Comparison of ENCODE assay signal across 10 mouse cellular contexts in genomic region chr1:153066387-153066781, GRCm38 (mm10).
DNase-seq lines count a peak whose midpoint lies in the region; ATAC-seq and TF ChIP-seq lines count a peak whose summit lies in the region.
"Had no signal": no experiment of that assay in that cellular context is flagged by ENCODE, and none has a peak within 500 bp of the region (broad histone marks: within the 10 kb centered on the region; RNA-seq: fewer than 3 reads in every experiment).

No protein-coding gene starts in this region.

- H3K79me2 ChIP-seq in CH12.LX (replicated peaks; ENCODE audit: control insufficient read depth, extremely low read depth, insufficient read depth, poor library complexity, severe bottlenecking), result no peaks in the 10 kb centered on the region

- in situ Hi-C loops in CH12.LX (cut with MboI; ENCODE audit: low pct_ligation_motif_present, low pct_unique_long_range_greater_than_20kb, low sequenced_read_pairs), result no loop called here

- DNase-seq in kidney, postnatal 14 days, result no peak
- DNase-seq in 416B (ENCODE audit: low read depth), result peak; percentile 26
- peak; percentile 22 for DNase-seq in CH12.LX (ENCODE audit: extremely low read depth)
- no peak for DNase-seq in thymus, postnatal 14 days
- DNase-seq in B cell, adult 2 months, result no peak
- DNase-seq: thymus, adult 18-20 months had no signal

- no peak overlapping the region for H3K4me3 ChIP-seq in kidney, embryonic 15.5 days (replicated peaks)
- H3K4me3 ChIP-seq in CH12.LX (replicated peaks in 1 of 3; ENCODE audit: low read depth in 2 of 3, low read length in 2 of 3, poor library complexity in 1 of 3), result no peak overlapping the region
- H3K4me3 ChIP-seq: heart, embryonic 13.5 days; myocyte had no signal

- peak; percentile 1 for TF ChIP-seq RAD21 in CH12.LX (IDR thresholded peaks at IDR 0.05; ENCODE audit: low read depth, low read length)

- H3K27ac ChIP-seq in kidney, embryonic 15.5 days, result peak overlapping the region; percentile 7; the same call in 1 of the 2 replicates
- no peak overlapping the region for H3K27ac ChIP-seq in CH12.LX (ENCODE audit: insufficient read depth, low read depth)
- H3K27ac ChIP-seq: heart, embryonic 13.5 days had no signal

- no peak overlapping the region for H3K9ac ChIP-seq in kidney, embryonic 15.5 days
- H3K9ac ChIP-seq in CH12.LX (ENCODE audit: insufficient read depth, low read depth), result no peak overlapping the region
- H3K9ac ChIP-seq: heart, embryonic 13.5 days had no signal

- ATAC-seq in kidney, embryonic 15.5 days (replicated peaks; ENCODE audit: low FRiP score), result no peak
- ATAC-seq in megakaryocyte, adult 5-6 weeks (ENCODE audit: poor library complexity, severe bottlenecking), result 0 out of 2 replicates have a peak, but pooled peaks have one; percentile 10

- no peak for TF ChIP-seq EP300 in CH12.LX (IDR thresholded peaks at IDR 0.05; ENCODE audit: low read length)

- H3K4me1 ChIP-seq in kidney, embryonic 15.5 days, result peaks cover 13% of the 10 kb centered on the region
- no peaks in the 10 kb centered on the region for H3K4me1 ChIP-seq in CH12.LX (ENCODE audit: control insufficient read depth in 1 of 2, insufficient read depth in 2 of 2)

- dilution Hi-C loops in CH12.LX (cut with MboI; ENCODE audit: extremely low pct_ligation_motif_present, extremely low pct_unique_long_range_greater_than_20kb, low sequenced_read_pairs), result no loop called here

- H3K4me2 ChIP-seq in kidney, embryonic 15.5 days, result no peak overlapping the region
- no peak overlapping the region for H3K4me2 ChIP-seq in CH12.LX (ENCODE audit: insufficient read depth, low read depth, poor library complexity, severe bottlenecking)
- H3K4me2 ChIP-seq: heart, embryonic 13.5 days had no signal

- H3K9me3 ChIP-seq in kidney, embryonic 15.5 days (replicated peaks), result no peaks in the 10 kb centered on the region
- H3K9me3 ChIP-seq in CH12.LX (replicated peaks; ENCODE audit: low read length), result no peaks in the 10 kb centered on the region
- H3K9me3 ChIP-seq: heart, embryonic 13.5 days had no signal

- peak; percentile 13 to 28; a peak in 2 of 4 replicates for TF ChIP-seq CTCF in CH12.LX (conservative IDR thresholded peaks at IDR 0.05 in 1 of 2, IDR thresholded peaks at IDR 0.05 in 1 of 2; ENCODE audit: low read depth in 2 of 2, low read length in 2 of 2)

- 83% methylated on average over 4 of the region's 4 CpGs for WGBS in kidney, embryonic 15.5 days

- no peaks in the 10 kb centered on the region for H3K36me3 ChIP-seq in kidney, embryonic 15.5 days
- no peaks in the 10 kb centered on the region for H3K36me3 ChIP-seq in CH12.LX (replicated peaks in 1 of 2; ENCODE audit: control insufficient read depth in 1 of 2, insufficient read depth in 1 of 2, low read length in 1 of 2)
- H3K36me3 ChIP-seq: heart, embryonic 13.5 days had no signal

- 0 out of 2 replicates have a peak, but pooled peaks cover 3% of the 10 kb centered on the region for H3K27me3 ChIP-seq in kidney, embryonic 15.5 days
- no peaks in the 10 kb centered on the region for H3K27me3 ChIP-seq in CH12.LX (replicated peaks)

- no peak for TF ChIP-seq POLR2A in CH12.LX (IDR thresholded peaks at IDR 0.05; ENCODE audit: low read depth, low read length)

TF ChIP-seq in CH12.LX, 34 proteins besides CTCF, POLR2A, EP300 and RAD21:
- TF ChIP-seq E2F4 (IDR thresholded peaks at IDR 0.05; ENCODE audit: insufficient replicate concordance, low read depth, low read length) (no peak), KAT2A (IDR thresholded peaks at IDR 0.05; ENCODE audit: insufficient replicate concordance, low read length) (no peak), POLR2AphosphoS2 (IDR thresholded peaks at IDR 0.05; ENCODE audit: low read depth, low read length) (no peak), BHLHE40 (IDR thresholded peaks at IDR 0.05; ENCODE audit: low read depth, low read length) (no peak), SMC3 (IDR thresholded peaks at IDR 0.05; ENCODE audit: low read depth, low read length) (peak; percentile 25)

Comparison
In these comparisons a context has a peak if more than half of its experiments do, and no peak if none do; other contexts are left out.
1. DNase-seq: peak in 416B (single experiment) and CH12.LX (single experiment); none in kidney, postnatal 14 days (single experiment), thymus, postnatal 14 days (single experiment) and B cell, adult 2 months (0 of 2).